Mouse (Mus musculus) lung, postnatal 36 days (tissue): Measurements from ENCODE around the gene Trpm8.
A peak's percentile ranks its signal among the peaks of the same experiment; 100 is the strongest.

Source experiments
- DNase-seq: peaks from one replicate; pipeline ENCODE4 v3.0.0; 2022; ENCODE audit warnings: mixed read lengths

The Trpm8 gene

GRCm38 (mm10) chr1:88248658-88249057 is 28.8 kb upstream of the Trpm8 start:
- no peak for DNase-seq

- no peak for DNase-seq
These were observed 27.9 kb upstream of the Trpm8 start for GRCm38 (mm10) chr1:88249596-88249995.

GRCm38 (mm10) chr1:88250023-88250422 is 27.4 kb upstream of the Trpm8 start:
- DNase-seq, result no peak

GRCm38 (mm10) chr1:88253106-88253505 is 24.4 kb upstream of the Trpm8 start:
- no peak for DNase-seq

- DNase-seq, result no peak
These were observed 23.9 kb upstream of the Trpm8 start for GRCm38 (mm10) chr1:88253540-88253939.

GRCm38 (mm10) chr1:88254793-88255465 is 22.5 kb upstream of the Trpm8 start:
- no peak for DNase-seq

- DNase-seq, result no peak
These were observed 22.0 kb upstream of the Trpm8 start for GRCm38 (mm10) chr1:88255466-88255857.

GRCm38 (mm10) chr1:88255989-88256754 is 21.3 kb upstream of the Trpm8 start:
- DNase-seq, result no peak

DNA sequence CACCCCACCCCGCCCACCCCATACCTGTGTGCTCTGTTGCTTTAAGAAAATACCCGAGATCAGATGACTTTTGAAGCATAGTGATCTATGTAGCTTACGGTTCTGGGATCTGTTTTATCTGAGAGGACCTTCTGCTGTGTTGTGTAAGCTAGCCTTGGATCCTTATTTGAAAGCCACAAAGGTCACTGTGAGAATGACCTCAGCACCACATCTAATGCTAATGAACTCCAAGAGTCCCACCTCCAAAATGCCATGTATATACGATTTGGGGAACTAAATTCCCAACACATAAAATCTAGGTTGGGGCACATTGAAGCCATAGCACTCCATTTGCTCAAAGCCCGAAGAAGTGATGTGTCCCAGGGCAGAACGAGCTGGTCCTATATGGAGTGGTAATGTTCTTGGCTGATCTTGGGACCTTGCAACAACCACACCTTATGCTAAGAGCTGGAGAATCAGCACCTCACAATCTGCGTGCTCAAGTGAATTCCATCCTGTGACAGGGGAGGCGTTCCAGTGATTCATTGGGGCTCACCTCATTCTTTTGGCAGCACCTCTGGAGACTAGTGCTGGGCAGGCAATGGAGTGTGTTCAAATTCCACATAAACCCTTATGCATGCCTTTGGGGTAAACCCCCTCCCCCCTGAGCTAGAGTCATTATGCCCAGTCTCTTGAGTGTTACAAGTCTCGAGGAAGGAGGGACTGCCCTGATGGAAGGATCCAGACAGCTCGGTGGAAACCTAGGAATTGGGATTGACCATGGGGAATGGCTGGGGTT is 20.4 kb upstream of the Trpm8 start:
- DNase-seq, result no peak

DNA sequence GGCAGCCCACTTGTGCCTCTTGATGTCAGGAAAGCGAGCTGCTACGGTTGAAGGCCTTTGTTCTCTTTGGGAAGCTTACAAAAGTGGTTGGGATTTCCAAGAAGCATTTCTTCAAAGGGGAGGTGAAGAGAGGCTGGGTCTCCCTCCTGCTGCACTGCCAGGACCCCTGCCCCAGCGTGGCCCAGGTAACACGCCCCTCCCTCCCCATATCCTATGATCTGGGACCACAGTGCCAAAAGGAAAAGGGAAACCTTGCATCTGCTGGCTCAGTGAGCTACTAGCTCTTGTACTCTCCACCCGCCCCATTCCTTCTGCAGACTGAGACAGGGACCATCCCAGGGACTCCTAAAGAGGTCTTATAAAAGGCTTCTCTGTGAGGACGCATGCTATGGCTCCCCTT is 19.8 kb upstream of the Trpm8 start:
- DNase-seq, result no peak

DNA sequence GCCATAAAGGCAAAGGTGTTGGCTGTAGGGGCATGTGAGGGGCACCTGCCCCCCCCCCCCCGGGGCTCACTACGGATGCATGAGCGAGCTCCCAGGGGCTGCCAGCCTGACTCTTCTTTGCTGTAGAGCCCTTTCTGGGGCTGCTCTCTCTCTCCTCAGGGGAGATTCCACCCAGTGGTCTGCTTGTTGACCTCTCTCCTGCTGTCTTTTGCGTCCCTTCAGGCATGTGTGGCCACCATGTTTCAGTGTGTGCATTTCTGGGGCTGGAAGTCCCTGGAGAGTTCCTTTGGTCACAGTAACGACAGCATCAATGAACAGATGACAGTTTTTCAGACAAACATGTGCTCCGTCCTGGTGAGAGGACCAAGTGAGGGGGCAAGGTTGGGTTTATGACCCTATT is 19.1 kb upstream of the Trpm8 start:
- DNase-seq, result no peak

DNA sequence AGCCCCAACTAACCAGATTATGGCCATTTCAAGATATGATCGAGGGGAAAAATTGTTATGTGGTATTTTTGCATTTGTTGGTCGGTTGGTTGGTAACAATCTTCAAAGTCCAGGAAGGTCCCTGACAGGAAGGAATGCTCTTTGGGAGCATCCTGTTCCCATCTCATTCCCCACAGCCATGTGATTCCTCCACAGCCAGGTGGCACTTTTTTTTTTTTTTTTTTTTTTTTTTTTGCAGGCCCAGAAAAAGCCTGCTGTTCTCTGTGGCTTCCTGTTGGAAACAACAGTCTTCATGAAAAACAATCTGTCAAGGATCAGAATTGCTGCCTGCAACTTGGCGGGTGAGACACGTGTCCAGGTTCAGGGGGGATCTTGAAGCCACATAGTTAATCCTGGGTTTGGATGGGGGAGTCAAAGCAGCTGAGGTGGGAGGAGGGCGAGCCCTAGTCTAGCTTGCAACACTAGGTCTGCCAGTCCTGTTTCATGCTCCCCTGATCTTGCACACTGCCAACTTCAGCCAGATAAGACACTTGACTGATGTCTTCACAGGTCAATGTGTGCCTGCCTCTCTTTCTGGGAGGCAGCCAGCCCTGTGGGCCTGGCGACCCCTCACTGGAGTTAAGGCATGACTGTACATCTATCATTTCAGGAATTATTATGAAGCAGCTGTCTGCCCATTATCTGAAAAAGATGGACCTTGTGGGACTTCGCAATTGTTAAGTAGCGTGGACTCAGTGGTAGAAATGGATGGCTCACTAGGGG is 18.4 kb upstream of the Trpm8 start:
- no peak for DNase-seq

DNA sequence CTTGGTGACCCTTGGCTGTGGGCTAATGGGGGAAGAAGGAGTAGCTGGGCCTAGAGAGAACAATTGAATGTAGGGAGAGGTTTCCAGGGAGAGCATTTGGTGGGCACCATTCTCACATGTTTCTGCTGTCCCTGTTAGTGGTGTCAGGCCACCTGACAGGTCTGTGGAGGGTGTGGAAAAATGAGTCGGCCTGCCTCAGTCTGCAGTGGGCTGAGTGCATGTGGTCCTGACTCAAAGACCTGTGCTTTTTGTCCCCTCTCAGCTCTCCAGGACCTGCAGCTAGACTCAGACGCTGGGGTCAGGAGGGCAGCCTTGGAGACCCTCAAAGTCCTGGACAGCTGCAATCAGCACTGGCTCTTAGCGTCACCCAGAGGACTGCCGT is 17.8 kb upstream of the Trpm8 start:
- no peak for DNase-seq

DNA sequence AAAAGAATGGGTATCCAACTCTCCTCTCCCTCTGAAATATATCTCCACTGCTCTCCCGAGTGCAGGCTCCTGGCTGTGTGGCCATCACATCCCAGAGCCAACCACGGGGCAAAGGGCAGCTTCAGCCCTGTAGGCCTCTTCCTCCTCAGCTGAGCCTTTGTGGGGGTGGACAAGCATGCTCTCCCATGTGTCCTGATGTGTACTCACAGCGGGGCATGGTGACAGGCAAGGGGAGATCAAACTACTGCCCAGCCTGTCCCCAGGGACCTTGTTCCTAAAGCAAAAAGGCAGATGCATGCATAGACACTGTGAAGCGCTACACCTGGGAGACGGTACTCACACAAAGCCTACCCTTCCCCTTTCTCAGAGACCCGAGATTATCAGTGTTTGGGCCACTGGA is 17.3 kb upstream of the Trpm8 start:
- no peak for DNase-seq

DNA sequence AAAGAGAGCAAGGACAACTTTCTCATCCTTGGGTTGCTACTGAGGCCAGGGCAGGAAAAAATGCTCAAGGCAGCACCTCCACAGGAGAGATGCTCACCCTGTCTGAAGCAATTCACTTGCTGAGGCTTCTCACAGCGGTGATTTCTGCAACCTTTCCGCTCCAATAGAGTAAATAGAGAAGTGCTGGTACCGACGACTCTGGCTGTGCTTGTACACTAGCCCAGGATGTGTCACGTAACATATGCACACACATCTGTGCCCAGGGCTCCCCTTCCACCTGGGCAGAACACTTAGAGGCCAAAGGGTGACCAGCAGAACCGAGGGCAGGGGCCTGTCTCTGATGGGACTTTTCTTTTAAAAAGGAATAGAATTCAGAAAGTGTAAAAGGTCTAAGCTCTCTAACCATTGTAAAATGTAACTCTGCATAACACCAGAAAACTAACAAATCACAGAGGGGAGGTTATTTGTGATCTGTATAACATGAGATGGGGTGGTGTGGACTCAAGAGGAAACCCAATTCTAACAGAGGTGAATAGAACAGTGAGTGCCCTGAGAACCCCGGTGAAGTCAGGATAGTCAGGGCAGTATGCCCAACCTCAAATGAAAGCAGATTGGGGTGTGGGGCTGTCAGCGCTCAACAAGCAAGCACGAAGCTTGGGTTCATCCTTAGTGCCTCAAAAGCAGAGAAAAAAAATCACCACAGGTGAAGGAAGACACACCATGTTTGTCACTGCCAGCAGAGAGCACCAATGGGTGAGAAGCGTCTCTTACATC is 16.7 kb upstream of the Trpm8 start:
- no peak for DNase-seq

DNA sequence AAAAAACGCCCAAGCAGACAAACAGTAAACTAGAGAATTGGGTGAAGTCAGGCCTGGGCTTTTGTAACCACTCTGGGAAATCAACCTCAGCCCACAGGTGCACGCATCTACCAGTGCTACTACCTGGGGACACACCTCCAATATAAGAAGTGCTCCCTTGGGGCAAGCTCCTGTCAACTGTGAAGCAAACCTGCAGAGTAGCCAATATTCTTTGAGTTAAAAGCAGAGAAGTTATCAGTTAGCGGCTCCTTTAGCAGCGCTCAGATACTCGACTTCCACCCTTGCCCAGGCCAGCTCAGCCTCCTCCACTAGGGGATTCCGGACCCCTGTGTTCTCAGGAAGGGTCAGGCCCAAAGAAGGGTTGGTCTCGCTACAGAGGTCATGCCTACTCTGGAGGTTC is 15.8 kb upstream of the Trpm8 start:
- DNase-seq, result no peak

- DNase-seq, result peak; percentile 63
These were observed 15.2 kb upstream of the Trpm8 start for GRCm38 (mm10) chr1:88262255-88262654.

GRCm38 (mm10) chr1:88262961-88263360 is 14.5 kb upstream of the Trpm8 start:
- no peak for DNase-seq

GRCm38 (mm10) chr1:88263778-88264177 is 13.7 kb upstream of the Trpm8 start:
- DNase-seq, result no peak

GRCm38 (mm10) chr1:88264237-88264868 is 13.1 kb upstream of the Trpm8 start:
- no peak for DNase-seq

GRCm38 (mm10) chr1:88264869-88265240 is 12.6 kb upstream of the Trpm8 start:
- no peak for DNase-seq

DNA sequence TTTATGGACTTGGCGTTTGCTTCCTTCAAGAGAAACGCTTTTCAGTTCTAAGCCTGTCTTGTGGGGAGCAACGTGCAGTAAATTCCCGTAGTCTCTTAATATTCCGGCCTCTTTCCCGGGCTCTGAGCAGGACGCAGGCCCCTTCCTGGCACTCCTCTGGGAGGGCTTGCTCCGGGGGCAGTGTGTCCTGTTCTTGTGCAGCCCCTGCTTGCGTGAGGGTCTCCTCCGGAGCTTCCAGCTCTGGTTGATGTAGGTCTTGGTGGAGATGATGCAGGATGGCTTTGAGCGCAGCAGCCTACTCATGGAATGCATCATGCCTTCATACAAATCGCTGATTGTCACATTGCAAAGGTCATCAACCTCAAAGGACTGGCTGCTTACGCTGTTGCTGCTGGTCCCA is 11.3 kb upstream of the Trpm8 start:
- DNase-seq, result no peak
